Mouse (Mus musculus): Measurements from ENCODE around the gene Cox8a. TPM values are rescaled to one million over a fixed set of nuclear protein-coding genes. Genes with fewer than 3 reads are reported as not detected.

The Cox8a gene
- total and polyA plus RNA-seq, 3 experiments, result 374 to 934 (median 515) TPM

GRCm38 (mm10) chr19:7262592-7262991 is 45.2 kb upstream of the Cox8a start:
- peaks cover 41% of the 10 kb centered on the region for H3K4me1 ChIP-seq (ENCODE audit: insufficient read depth, low read depth, low read length)
- peaks cover 7% of the 10 kb centered on the region; the same call in 1 of the 2 replicates for H3K9me3 ChIP-seq (replicated peaks)
- H3K4me3 ChIP-seq (ENCODE audit: low read depth, low read length), result no peak overlapping the region
- no peak for DNase-seq (ENCODE audit: low spot score)
- H3K27me3 ChIP-seq (ENCODE audit: insufficient read depth, low read length), result peaks cover 41% of the 10 kb centered on the region
- TF ChIP-seq GATA2 (IDR thresholded peaks at IDR 0.05; ENCODE audit: borderline replicate concordance, low read depth, low read length), result no peak
- TF ChIP-seq POLR2AphosphoS5 (IDR thresholded peaks at IDR 0.05; ENCODE audit: insufficient replicate concordance, low read depth, low read length), result no peak
- TF ChIP-seq GATA1 (IDR thresholded peaks at IDR 0.05; ENCODE audit: borderline replicate concordance, low read length), result no peak
- no peak for TF ChIP-seq TAL1 (conservative IDR thresholded peaks at IDR 0.05; ENCODE audit: low read depth, low read length)
- no peak for TF ChIP-seq CTCF (IDR thresholded peaks at IDR 0.05; ENCODE audit: low read depth, low read length)
- ATAC-seq (ENCODE audit: extremely low read depth, insufficient number of reproducible peaks, low FRiP score, poor library complexity, severe bottlenecking), result no peak
- no peaks in the 10 kb centered on the region for H3K36me3 ChIP-seq (replicated peaks)

GRCm38 (mm10) chr19:7261964-7262363 is 44.5 kb upstream of the Cox8a start:
- H3K27me3 ChIP-seq (ENCODE audit: insufficient read depth, low read length), result peaks cover 41% of the 10 kb centered on the region
- TF ChIP-seq GATA2 (IDR thresholded peaks at IDR 0.05; ENCODE audit: borderline replicate concordance, low read depth, low read length) (no peak), CTCF (IDR thresholded peaks at IDR 0.05; ENCODE audit: low read depth, low read length) (no peak), POLR2AphosphoS5 (IDR thresholded peaks at IDR 0.05; ENCODE audit: insufficient replicate concordance, low read depth, low read length) (no peak), TAL1 (conservative IDR thresholded peaks at IDR 0.05; ENCODE audit: low read depth, low read length) (no peak), GATA1 (IDR thresholded peaks at IDR 0.05; ENCODE audit: borderline replicate concordance, low read length) (no peak)
- ATAC-seq (ENCODE audit: extremely low read depth, insufficient number of reproducible peaks, low FRiP score, poor library complexity, severe bottlenecking), result no peak
- peaks cover 35% of the 10 kb centered on the region for H3K4me1 ChIP-seq (ENCODE audit: insufficient read depth, low read depth, low read length)
- H3K4me3 ChIP-seq (ENCODE audit: low read depth, low read length), result no peak overlapping the region
- peaks cover 7% of the 10 kb centered on the region; the same call in 1 of the 2 replicates for H3K9me3 ChIP-seq (replicated peaks)
- no peaks in the 10 kb centered on the region for H3K36me3 ChIP-seq (replicated peaks)
- DNase-seq (ENCODE audit: low spot score), result no peak

- TF ChIP-seq GATA1 (IDR thresholded peaks at IDR 0.05; ENCODE audit: borderline replicate concordance, low read length), result no peak
- TF ChIP-seq POLR2AphosphoS5 (IDR thresholded peaks at IDR 0.05; ENCODE audit: insufficient replicate concordance, low read depth, low read length), result no peak
- no peak for TF ChIP-seq GATA2 (IDR thresholded peaks at IDR 0.05; ENCODE audit: borderline replicate concordance, low read depth, low read length)
- TF ChIP-seq CTCF (IDR thresholded peaks at IDR 0.05; ENCODE audit: low read depth, low read length), result no peak
- no peak for TF ChIP-seq TAL1 (conservative IDR thresholded peaks at IDR 0.05; ENCODE audit: low read depth, low read length)
- Histone ChIP-seq H3K9me3 (replicated peaks) (peaks cover 7% of the 10 kb centered on the region; the same call in 1 of the 2 replicates), H3K4me3 (ENCODE audit: low read depth, low read length) (no peak overlapping the region), H3K36me3 (replicated peaks) (no peaks in the 10 kb centered on the region), H3K4me1 (ENCODE audit: insufficient read depth, low read depth, low read length) (peaks cover 30% of the 10 kb centered on the region), H3K27me3 (ENCODE audit: insufficient read depth, low read length) (peaks cover 46% of the 10 kb centered on the region)
- DNase-seq (ENCODE audit: low spot score) (no peak), ATAC-seq (ENCODE audit: extremely low read depth, insufficient number of reproducible peaks, low FRiP score, poor library complexity, severe bottlenecking) (no peak)
Measured at GRCm38 (mm10) chr19:7261476-7261875, 44.1 kb upstream of the Cox8a start.

GRCm38 (mm10) chr19:7257881-7258280 is 40.5 kb upstream of the Cox8a start:
- no peak for DNase-seq (ENCODE audit: low spot score)
- TF ChIP-seq GATA2 (IDR thresholded peaks at IDR 0.05; ENCODE audit: borderline replicate concordance, low read depth, low read length) (no peak), GATA1 (IDR thresholded peaks at IDR 0.05; ENCODE audit: borderline replicate concordance, low read length) (no peak), CTCF (IDR thresholded peaks at IDR 0.05; ENCODE audit: low read depth, low read length) (no peak), TAL1 (conservative IDR thresholded peaks at IDR 0.05; ENCODE audit: low read depth, low read length) (no peak), POLR2AphosphoS5 (IDR thresholded peaks at IDR 0.05; ENCODE audit: insufficient replicate concordance, low read depth, low read length) (no peak)
- H3K27me3 ChIP-seq (ENCODE audit: insufficient read depth, low read length), result peaks cover 44% of the 10 kb centered on the region

GRCm38 (mm10) chr19:7246021-7246420 is 28.6 kb upstream of the Cox8a start:
- H3K9me3 ChIP-seq (replicated peaks), result no peaks in the 10 kb centered on the region
- DNase-seq (ENCODE audit: low spot score) (no peak), ATAC-seq (ENCODE audit: extremely low read depth, insufficient number of reproducible peaks, low FRiP score, poor library complexity, severe bottlenecking) (no peak)
- peaks cover 28% of the 10 kb centered on the region for H3K27me3 ChIP-seq (ENCODE audit: insufficient read depth, low read length)
- no peaks in the 10 kb centered on the region for H3K36me3 ChIP-seq (replicated peaks)
- no peak overlapping the region for H3K4me3 ChIP-seq (ENCODE audit: low read depth, low read length)
- peaks cover 9% of the 10 kb centered on the region for H3K4me1 ChIP-seq (ENCODE audit: insufficient read depth, low read depth, low read length)
- no peak for TF ChIP-seq GATA1 (IDR thresholded peaks at IDR 0.05; ENCODE audit: borderline replicate concordance, low read length)
- TF ChIP-seq POLR2AphosphoS5 (IDR thresholded peaks at IDR 0.05; ENCODE audit: insufficient replicate concordance, low read depth, low read length), result no peak
- TF ChIP-seq GATA2 (IDR thresholded peaks at IDR 0.05; ENCODE audit: borderline replicate concordance, low read depth, low read length), result no peak
- TF ChIP-seq TAL1 (conservative IDR thresholded peaks at IDR 0.05; ENCODE audit: low read depth, low read length), result no peak
- TF ChIP-seq CTCF (IDR thresholded peaks at IDR 0.05; ENCODE audit: low read depth, low read length), result no peak

More at GRCm38 (mm10) chr19:7257881-7258280, 40.5 kb upstream of the Cox8a start:
- Histone ChIP-seq H3K4me1 (ENCODE audit: insufficient read depth, low read depth, low read length) (peaks cover 3% of the 10 kb centered on the region; the same call in 1 of the 2 replicates), H3K36me3 (replicated peaks) (no peaks in the 10 kb centered on the region), H3K4me3 (ENCODE audit: low read depth, low read length) (no peak overlapping the region), H3K9me3 (replicated peaks) (peaks cover 7% of the 10 kb centered on the region; the same call in 1 of the 2 replicates)
- ATAC-seq (ENCODE audit: extremely low read depth, insufficient number of reproducible peaks, low FRiP score, poor library complexity, severe bottlenecking), result no peak

- no peak for TF ChIP-seq CTCF (IDR thresholded peaks at IDR 0.05; ENCODE audit: low read depth, low read length)
- TF ChIP-seq GATA1 (IDR thresholded peaks at IDR 0.05; ENCODE audit: borderline replicate concordance, low read length), result no peak
- no peak for TF ChIP-seq GATA2 (IDR thresholded peaks at IDR 0.05; ENCODE audit: borderline replicate concordance, low read depth, low read length)
- TF ChIP-seq TAL1 (conservative IDR thresholded peaks at IDR 0.05; ENCODE audit: low read depth, low read length), result no peak
- no peak for TF ChIP-seq POLR2AphosphoS5 (IDR thresholded peaks at IDR 0.05; ENCODE audit: insufficient replicate concordance, low read depth, low read length)
- ATAC-seq (ENCODE audit: extremely low read depth, insufficient number of reproducible peaks, low FRiP score, poor library complexity, severe bottlenecking), result peak; percentile 78
- Histone ChIP-seq H3K4me1 (ENCODE audit: insufficient read depth, low read depth, low read length) (peaks cover 41% of the 10 kb centered on the region), H3K27me3 (ENCODE audit: insufficient read depth, low read length) (peaks cover 24% of the 10 kb centered on the region), H3K4me3 (ENCODE audit: low read depth, low read length) (peak within 1 kb of the TSS; percentile 86), H3K9me3 (replicated peaks) (no peaks in the 10 kb centered on the region), H3K36me3 (replicated peaks) (peaks cover 32% of the 10 kb centered on the region)
- peak; percentile 95 for DNase-seq (ENCODE audit: low spot score)
Measured at GRCm38 (mm10) chr19:7240782-7241690, 23.6 kb upstream of the Cox8a start, which contains the start of gene Naa40. Gene Naa40, minus strand, starts transcription at chr19:7241183.

Data from G1E (cell line).